ENCODE assay signal across 8 mouse cellular contexts in the genomic region with DNA sequence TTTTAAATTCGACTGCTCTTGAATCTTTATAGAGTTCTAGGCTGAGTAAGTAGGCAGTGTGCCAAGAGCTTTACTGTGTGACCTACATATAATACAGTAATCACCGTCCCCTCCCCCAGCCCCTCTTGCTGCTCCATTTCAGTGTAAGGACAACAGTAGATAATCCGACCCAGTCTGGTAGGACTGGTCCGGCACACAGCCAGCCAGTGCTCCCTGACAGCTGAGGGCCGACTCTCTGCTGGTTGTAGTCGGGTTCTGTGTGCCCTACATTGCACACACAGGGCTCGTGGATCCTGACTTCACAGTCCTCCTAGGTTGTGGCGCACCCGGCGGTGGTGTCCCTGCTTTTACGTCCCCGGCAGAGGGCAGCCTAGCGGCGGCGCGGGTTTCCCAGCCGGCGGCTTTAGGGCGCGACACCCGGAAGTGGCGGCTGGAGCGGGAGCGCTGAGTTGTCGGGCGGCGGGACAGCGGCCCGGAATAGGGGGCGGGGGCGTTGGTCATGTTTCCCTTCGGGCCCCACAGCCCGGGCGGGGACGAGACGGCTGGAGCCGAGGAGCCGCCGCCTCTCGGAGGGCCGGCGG. TPM values are rescaled to one million over a fixed set of nuclear protein-coding genes. Genes with fewer than 3 reads are reported as not detected.
DNase-seq lines count a peak whose midpoint lies in the region; ATAC-seq and TF ChIP-seq lines count a peak whose summit lies in the region.

Gene Dcaf10, plus strand, starts transcription at position 433 of the 581 bp plus-strand sequence.

- TF ChIP-seq POLR2A in testis, adult 2 months (IDR thresholded peaks at IDR 0.05; ENCODE audit: control insufficient read depth, low read depth, low read length), result peak; percentile 68

- no peaks in the 10 kb centered on the region for H3K9me3 ChIP-seq in E14TG2a.4 (ENCODE audit: low read length)
- no peaks in the 10 kb centered on the region for H3K9me3 ChIP-seq in forebrain, embryonic 12.5 days
- H3K9me3 ChIP-seq in heart, postnatal 0 days (replicated peaks; ENCODE audit: control insufficient read depth, low read length), result no peaks in the 10 kb centered on the region
- no peaks in the 10 kb centered on the region for H3K9me3 ChIP-seq in liver, embryonic 16.5 days (replicated peaks; ENCODE audit: control insufficient read depth, low read length)
- no peaks in the 10 kb centered on the region for H3K9me3 ChIP-seq in neural tube, embryonic 13.5 days

- WGBS in forebrain, embryonic 12.5 days, result 2% methylated on average over 40 of the region's 42 CpGs
- under 1% methylated on average over 42 of the region's 42 CpGs for WGBS in heart, postnatal 0 days
- WGBS in liver, embryonic 16.5 days (ENCODE audit: insufficient replicate concordance), result 2% methylated on average over 42 of the region's 42 CpGs
- 1% methylated on average over 38 of the region's 42 CpGs for WGBS in neural tube, embryonic 13.5 days

- peak within 1 kb of the TSS; percentile 98 for H3K9ac ChIP-seq in forebrain, embryonic 12.5 days
- H3K9ac ChIP-seq in heart, postnatal 0 days (replicated peaks; ENCODE audit: low read depth, low read length), result peak within 1 kb of the TSS; percentile 87
- H3K9ac ChIP-seq in liver, embryonic 16.5 days (ENCODE audit: low read depth, low read length), result peak within 1 kb of the TSS; percentile 75
- H3K9ac ChIP-seq in neural tube, embryonic 13.5 days, result peak within 1 kb of the TSS; percentile 93

- TF ChIP-seq CTCF in E14TG2a.4 (conservative IDR thresholded peaks at IDR 0.05; ENCODE audit: low read length), result no peak
- TF ChIP-seq CTCF in heart, postnatal 0 days (IDR thresholded peaks at IDR 0.05; ENCODE audit: low read depth), result peak; percentile 45
- no peak for TF ChIP-seq CTCF in testis, adult 2 months (IDR thresholded peaks at IDR 0.05; ENCODE audit: control insufficient read depth, insufficient read depth, insufficient replicate concordance, low read depth, low read length)

- 0 out of 2 replicates have a peak, but pooled peaks cover 8% of the 10 kb centered on the region for H3K36me3 ChIP-seq in E14TG2a.4 (ENCODE audit: insufficient read depth, low read length)
- H3K36me3 ChIP-seq in forebrain, embryonic 12.5 days (replicated peaks), result peaks cover 6% of the 10 kb centered on the region; the same call in 1 of the 2 replicates
- peaks cover 5% of the 10 kb centered on the region for H3K36me3 ChIP-seq in heart, postnatal 0 days (replicated peaks; ENCODE audit: control insufficient read depth, insufficient read depth, low read length)
- H3K36me3 ChIP-seq in liver, embryonic 16.5 days (ENCODE audit: control insufficient read depth, insufficient read depth), result no peaks in the 10 kb centered on the region; the same call in 1 of the 2 replicates
- 0 out of 2 replicates have a peak, but pooled peaks cover 12% of the 10 kb centered on the region for H3K36me3 ChIP-seq in neural tube, embryonic 13.5 days
- H3K36me3 ChIP-seq in testis, adult 2 months (ENCODE audit: control insufficient read depth, insufficient read depth, low read length), result no peaks in the 10 kb centered on the region

- H3K4me1 ChIP-seq in E14TG2a.4 (replicated peaks; ENCODE audit: low read depth, low read length), result peaks cover 20% of the 10 kb centered on the region
- peaks cover 24% of the 10 kb centered on the region for H3K4me1 ChIP-seq in forebrain, embryonic 12.5 days
- H3K4me1 ChIP-seq in heart, postnatal 0 days (ENCODE audit: control insufficient read depth, insufficient read depth), result peaks cover 11% of the 10 kb centered on the region; the same call in 1 of the 2 replicates
- peaks cover 14% of the 10 kb centered on the region for H3K4me1 ChIP-seq in liver, embryonic 16.5 days (ENCODE audit: control insufficient read depth, low read depth, low read length)
- peaks cover 38% of the 10 kb centered on the region for H3K4me1 ChIP-seq in neural tube, embryonic 13.5 days (replicated peaks)
- peaks cover 4% of the 10 kb centered on the region; the same call in 1 of the 2 replicates for H3K4me1 ChIP-seq in testis, adult 2 months (ENCODE audit: control insufficient read depth, insufficient read depth, low read length)

- H3K4me2 ChIP-seq in forebrain, embryonic 12.5 days, result peak within 1 kb of the TSS; percentile 89
- H3K4me2 ChIP-seq in heart, postnatal 0 days (ENCODE audit: low read depth, low read length), result peak within 1 kb of the TSS; percentile 90
- peak within 1 kb of the TSS; percentile 91 for H3K4me2 ChIP-seq in liver, embryonic 16.5 days (ENCODE audit: low read depth, low read length)
- H3K4me2 ChIP-seq in neural tube, embryonic 13.5 days, result peak within 1 kb of the TSS; percentile 93

- peak; percentile 94 for ATAC-seq in forebrain, embryonic 12.5 days (ENCODE audit: low FRiP score)
- peak; percentile 93 for ATAC-seq in heart, postnatal 0 days (ENCODE audit: insufficient read depth, low read depth)
- peak; percentile 89 for ATAC-seq in liver, embryonic 16.5 days (ENCODE audit: low read depth)
- ATAC-seq in neural tube, embryonic 13.5 days (ENCODE audit: low read depth), result peak; percentile 95

- H3K27ac ChIP-seq in forebrain, embryonic 12.5 days, result peak within 1 kb of the TSS; percentile 94
- H3K27ac ChIP-seq in heart, postnatal 0 days (ENCODE audit: low read depth), result peak within 1 kb of the TSS; percentile 95
- H3K27ac ChIP-seq in liver, embryonic 16.5 days (ENCODE audit: low read length), result peak within 1 kb of the TSS; percentile 96
- peak within 1 kb of the TSS; percentile 94 for H3K27ac ChIP-seq in neural tube, embryonic 13.5 days (replicated peaks)
- peak within 1 kb of the TSS; percentile 86 for H3K27ac ChIP-seq in testis, adult 2 months (ENCODE audit: control insufficient read depth, insufficient read depth, low read depth, low read length)

- peak within 1 kb of the TSS; percentile 92 for H3K4me3 ChIP-seq in E14TG2a.4 (replicated peaks; ENCODE audit: low read length)
- peak within 1 kb of the TSS; percentile 97 for H3K4me3 ChIP-seq in forebrain, embryonic 12.5 days (replicated peaks)
- peak within 1 kb of the TSS; percentile 74 for H3K4me3 ChIP-seq in heart, postnatal 0 days (ENCODE audit: low read depth, low read length)
- peak within 1 kb of the TSS; percentile 67 for H3K4me3 ChIP-seq in liver, embryonic 16.5 days (ENCODE audit: low read depth, low read length)
- peak within 1 kb of the TSS; percentile 97 for H3K4me3 ChIP-seq in neural tube, embryonic 13.5 days
- H3K4me3 ChIP-seq in testis, adult 2 months (ENCODE audit: control insufficient read depth, low read depth, low read length), result peak within 1 kb of the TSS; percentile 90

- TF ChIP-seq EP300 in heart, postnatal 0 days (IDR thresholded peaks at IDR 0.05; ENCODE audit: low read depth), result 0 out of 2 replicates have a peak, but pooled peaks have one; percentile 53

- DNase-seq in c-Kit-positive CD71-positive TER-119-positive erythroid progenitor cells, embryonic 14.5 days (ENCODE audit: low spot score), result peak; percentile 89
- peak; percentile 89 for DNase-seq in heart, postnatal 0 days (ENCODE audit: low spot score)
- peak; percentile 96 to 97 for DNase-seq in kidney, postnatal 4 days

- H3K27me3 ChIP-seq in E14TG2a.4 (ENCODE audit: insufficient read depth, low read length), result peaks cover 4% of the 10 kb centered on the region; the same call in 1 of the 2 replicates
- 0 out of 2 replicates have a peak, but pooled peaks cover 10% of the 10 kb centered on the region for H3K27me3 ChIP-seq in forebrain, embryonic 12.5 days
- no peaks in the 10 kb centered on the region for H3K27me3 ChIP-seq in heart, postnatal 0 days (ENCODE audit: control insufficient read depth, insufficient read depth, low read length)
- no peaks in the 10 kb centered on the region for H3K27me3 ChIP-seq in liver, embryonic 16.5 days (ENCODE audit: control insufficient read depth, insufficient read depth, low read depth, low read length)
- no peaks in the 10 kb centered on the region for H3K27me3 ChIP-seq in neural tube, embryonic 13.5 days
- H3K27me3 ChIP-seq in testis, adult 2 months (ENCODE audit: control insufficient read depth, insufficient read depth, low read length), result no peaks in the 10 kb centered on the region

RNA-seq across cellular contexts. Expression of gene Dcaf10, which starts in this region (rescaled TPM):
- 12.1 and 14.5 TPM in 2 replicates for polyA plus RNA-seq in forebrain, embryonic 12.5 days (2016; fragmentation: Nextera tagmentation; extraction: Ambion mirVana)
- total RNA-seq in heart, postnatal 0 days (2014; rRNA removed; ENCODE audit: low replicate concordance), result 24.7 and 25.9 TPM in 2 replicates
- 6.2 and 6.4 TPM in 2 replicates for polyA plus RNA-seq in heart, postnatal 0 days (2015; fragmentation: Nextera tagmentation; extraction: Ambion mirVana)
- 5.1 and 6.2 TPM in 2 replicates for polyA plus RNA-seq in liver, embryonic 16.5 days (2015; fragmentation: Nextera tagmentation; extraction: Ambion mirVana)
- 8.0 and 9.2 TPM in 2 replicates for polyA plus RNA-seq in neural tube, embryonic 13.5 days (2015; fragmentation: Nextera tagmentation; extraction: Ambion mirVana)
- polyA plus RNA-seq in testis, adult 2 months (2012; rRNA removed), result 17.8 and 21.7 TPM in 2 replicates

Comparison
In these comparisons a context has a peak if more than half of its experiments do, and no peak if none do; other contexts are left out.
1. Peak in every context shown above with its lines: DNase-seq, ATAC-seq, H3K4me3 ChIP-seq and H3K27ac ChIP-seq.